Mouse (Mus musculus): Measurements from ENCODE around the gene Scn8a. TPM values are rescaled to one million over a fixed set of nuclear protein-coding genes. Genes with fewer than 3 reads are reported as not detected.

The Scn8a gene
- polyA plus RNA-seq, 1 experiment from 2014 or later, result 0.59 TPM

- H3K4me2 ChIP-seq (replicated peaks; ENCODE audit: low read depth), result no peak overlapping the region
- no peak for ATAC-seq
These were observed 22.3 kb downstream of the Scn8a start for GRCm38 (mm10) chr15:100891962-100892361.

GRCm38 (mm10) chr15:100896502-100896901, 26.8 kb downstream of the Scn8a start:
- H3K27ac ChIP-seq (ENCODE audit: low read depth, low read length), result no peak overlapping the region
- no peaks in the 10 kb centered on the region for H3K36me3 ChIP-seq (ENCODE audit: control insufficient read depth, insufficient read depth)
- 98% methylated on average over 23 of the region's 23 CpGs for WGBS
- no peak for ATAC-seq
- H3K9ac ChIP-seq (ENCODE audit: low read depth, low read length), result no peak overlapping the region
- no peak overlapping the region for H3K4me2 ChIP-seq (replicated peaks; ENCODE audit: low read depth)
- no peak overlapping the region for H3K4me3 ChIP-seq (ENCODE audit: low read depth, low read length)
- H3K4me1 ChIP-seq (replicated peaks; ENCODE audit: control insufficient read depth, insufficient read depth, low read length), result no peaks in the 10 kb centered on the region
- H3K9me3 ChIP-seq (ENCODE audit: control insufficient read depth), result no peaks in the 10 kb centered on the region
- H3K27me3 ChIP-seq (replicated peaks; ENCODE audit: control insufficient read depth, insufficient read depth, low read length), result no peaks in the 10 kb centered on the region
- TF ChIP-seq CTCF (IDR thresholded peaks at IDR 0.05; ENCODE audit: low read depth), result no peak

More at GRCm38 (mm10) chr15:100891962-100892361, 22.3 kb downstream of the Scn8a start:
- no peaks in the 10 kb centered on the region for H3K4me1 ChIP-seq (replicated peaks; ENCODE audit: control insufficient read depth, insufficient read depth, low read length)
- no peak overlapping the region for H3K27ac ChIP-seq (ENCODE audit: low read depth, low read length)
- H3K27me3 ChIP-seq (replicated peaks; ENCODE audit: control insufficient read depth, insufficient read depth, low read length), result no peaks in the 10 kb centered on the region
- TF ChIP-seq CTCF (IDR thresholded peaks at IDR 0.05; ENCODE audit: low read depth), result no peak
- no peak overlapping the region for H3K9ac ChIP-seq (ENCODE audit: low read depth, low read length)
- no peak overlapping the region for H3K4me3 ChIP-seq (ENCODE audit: low read depth, low read length)
- no peaks in the 10 kb centered on the region for H3K36me3 ChIP-seq (ENCODE audit: control insufficient read depth, insufficient read depth)
- no peaks in the 10 kb centered on the region for H3K9me3 ChIP-seq (ENCODE audit: control insufficient read depth)
- 74% methylated on average over 13 of the region's 13 CpGs for WGBS

- no peaks in the 10 kb centered on the region for H3K36me3 ChIP-seq (ENCODE audit: control insufficient read depth, insufficient read depth)
- 79% methylated on average over 9 of the region's 9 CpGs for WGBS
- H3K9ac ChIP-seq (ENCODE audit: low read depth, low read length), result no peak overlapping the region
- no peaks in the 10 kb centered on the region for H3K4me1 ChIP-seq (replicated peaks; ENCODE audit: control insufficient read depth, insufficient read depth, low read length)
- no peaks in the 10 kb centered on the region for H3K27me3 ChIP-seq (replicated peaks; ENCODE audit: control insufficient read depth, insufficient read depth, low read length)
- ATAC-seq, result no peak
- no peak overlapping the region for H3K27ac ChIP-seq (ENCODE audit: low read depth, low read length)
- H3K9me3 ChIP-seq (ENCODE audit: control insufficient read depth), result no peaks in the 10 kb centered on the region
- H3K4me3 ChIP-seq (ENCODE audit: low read depth, low read length), result no peak overlapping the region
- no peak overlapping the region for H3K4me2 ChIP-seq (replicated peaks; ENCODE audit: low read depth)
- TF ChIP-seq CTCF (IDR thresholded peaks at IDR 0.05; ENCODE audit: low read depth), result no peak
These were observed 34.2 kb downstream of the Scn8a start for GRCm38 (mm10) chr15:100903811-100904210.

- no peak overlapping the region for H3K9ac ChIP-seq (ENCODE audit: low read depth, low read length)
- no peak overlapping the region for H3K27ac ChIP-seq (ENCODE audit: low read depth, low read length)
- H3K4me3 ChIP-seq (ENCODE audit: low read depth, low read length), result no peak overlapping the region
- WGBS, result 18% methylated on average over 2 of the region's 2 CpGs
- ATAC-seq, result no peak
- no peak for TF ChIP-seq CTCF (IDR thresholded peaks at IDR 0.05; ENCODE audit: low read depth)
- no peak overlapping the region for H3K4me2 ChIP-seq (replicated peaks; ENCODE audit: low read depth)
- H3K36me3 ChIP-seq (ENCODE audit: control insufficient read depth, insufficient read depth), result no peaks in the 10 kb centered on the region
- H3K9me3 ChIP-seq (ENCODE audit: control insufficient read depth), result no peaks in the 10 kb centered on the region
- H3K27me3 ChIP-seq (replicated peaks; ENCODE audit: control insufficient read depth, insufficient read depth, low read length), result no peaks in the 10 kb centered on the region
- no peaks in the 10 kb centered on the region for H3K4me1 ChIP-seq (replicated peaks; ENCODE audit: control insufficient read depth, insufficient read depth, low read length)
These were observed 35.3 kb downstream of the Scn8a start for GRCm38 (mm10) chr15:100905006-100905405.

- Histone ChIP-seq H3K27me3 (replicated peaks; ENCODE audit: control insufficient read depth, insufficient read depth, low read length) (no peaks in the 10 kb centered on the region), H3K4me3 (ENCODE audit: low read depth, low read length) (no peak overlapping the region), H3K9me3 (ENCODE audit: control insufficient read depth) (no peaks in the 10 kb centered on the region), H3K4me2 (replicated peaks; ENCODE audit: low read depth) (no peak overlapping the region), H3K27ac (ENCODE audit: low read depth, low read length) (no peak overlapping the region), H3K36me3 (ENCODE audit: control insufficient read depth, insufficient read depth) (no peaks in the 10 kb centered on the region), H3K4me1 (replicated peaks; ENCODE audit: control insufficient read depth, insufficient read depth, low read length) (no peaks in the 10 kb centered on the region), H3K9ac (ENCODE audit: low read depth, low read length) (no peak overlapping the region)
- 75% methylated on average over 8 of the region's 8 CpGs for WGBS
- no peak for ATAC-seq
- no peak for TF ChIP-seq CTCF (IDR thresholded peaks at IDR 0.05; ENCODE audit: low read depth)
These were observed 36.1 kb downstream of the Scn8a start for GRCm38 (mm10) chr15:100905751-100906150.

GRCm38 (mm10) chr15:100908817-100909216, 39.2 kb downstream of the Scn8a start:
- TF ChIP-seq CTCF (IDR thresholded peaks at IDR 0.05; ENCODE audit: low read depth), result no peak
- Histone ChIP-seq H3K9ac (ENCODE audit: low read depth, low read length) (no peak overlapping the region), H3K4me1 (replicated peaks; ENCODE audit: control insufficient read depth, insufficient read depth, low read length) (no peaks in the 10 kb centered on the region), H3K27me3 (replicated peaks; ENCODE audit: control insufficient read depth, insufficient read depth, low read length) (no peaks in the 10 kb centered on the region), H3K9me3 (ENCODE audit: control insufficient read depth) (no peaks in the 10 kb centered on the region), H3K27ac (ENCODE audit: low read depth, low read length) (no peak overlapping the region), H3K4me2 (replicated peaks; ENCODE audit: low read depth) (no peak overlapping the region), H3K4me3 (ENCODE audit: low read depth, low read length) (no peak overlapping the region), H3K36me3 (ENCODE audit: control insufficient read depth, insufficient read depth) (no peaks in the 10 kb centered on the region)
- 62% methylated on average over 3 of the region's 3 CpGs for WGBS
- ATAC-seq, result no peak

- ATAC-seq, result no peak
- Histone ChIP-seq H3K4me1 (replicated peaks; ENCODE audit: control insufficient read depth, insufficient read depth, low read length) (no peaks in the 10 kb centered on the region), H3K9ac (ENCODE audit: low read depth, low read length) (no peak overlapping the region), H3K36me3 (ENCODE audit: control insufficient read depth, insufficient read depth) (no peaks in the 10 kb centered on the region), H3K27ac (ENCODE audit: low read depth, low read length) (no peak overlapping the region), H3K4me3 (ENCODE audit: low read depth, low read length) (no peak overlapping the region), H3K4me2 (replicated peaks; ENCODE audit: low read depth) (no peak overlapping the region), H3K9me3 (ENCODE audit: control insufficient read depth) (no peaks in the 10 kb centered on the region), H3K27me3 (replicated peaks; ENCODE audit: control insufficient read depth, insufficient read depth, low read length) (no peaks in the 10 kb centered on the region)
- TF ChIP-seq CTCF (IDR thresholded peaks at IDR 0.05; ENCODE audit: low read depth), result no peak
- 76% methylated on average over 3 of the region's 3 CpGs for WGBS
These were observed 40.1 kb downstream of the Scn8a start for GRCm38 (mm10) chr15:100909734-100910163.
